Mouse (Mus musculus) NIH3T3 (cell line): ENCODE results near the gene Sp100.

ENCODE experiments used
- DNase-seq: peaks from one replicate; pipeline ENCODE4 v3.0.0-alpha.2; 2012; ENCODE audit warnings: low read depth

Sp100 gene

GRCm38 (mm10) chr1:85750650-85751049 lies 100.9 kb downstream of the Sp100 start:
- DNase-seq = no peak

- DNase-seq = no peak
Measured at GRCm38 (mm10) chr1:85751494-85751893, 101.7 kb downstream of the Sp100 start.

- no peak for DNase-seq
Measured at GRCm38 (mm10) chr1:85751932-85752680, 102.3 kb downstream of the Sp100 start.

- DNase-seq = no peak
Measured at GRCm38 (mm10) chr1:85757531-85758230, 107.9 kb downstream of the Sp100 start.

GRCm38 (mm10) chr1:85758231-85758968 lies 108.6 kb downstream of the Sp100 start:
- no peak for DNase-seq

- DNase-seq = no peak
Measured at GRCm38 (mm10) chr1:85758969-85759293, 109.1 kb downstream of the Sp100 start.
